Mouse (Mus musculus) liver, embryonic 14.5 days (tissue): ENCODE data around the gene Elmo1. TPM values are rescaled to one million over a fixed set of nuclear protein-coding genes. Genes with fewer than 3 reads are reported as not detected.

Source experiments
- ATAC-seq: fragments of 200-750 bp; cut with Nextera tagmentation; 2 replicates; pipeline ENCODE4 v1.8.0; 2017; ENCODE audit warnings: moderate number of reproducible peaks, mild to moderate bottlenecking, moderate library complexity; ENCODE audit not compliant: insufficient read depth
- DNase-seq, 3 experiments: peaks; one replicate each; pipeline ENCODE4 v3.0.0-alpha.2; 2012 to 2013; ENCODE audit warnings: low read depth in 3 of 3, low spot score in 3 of 3
- H3K27ac ChIP-seq: fragments of 300-500 bp; sonication (generic); 2 replicates; pipeline ENCODE4 v1.5.1; 2014; ENCODE audit warnings: moderate library complexity, mild to moderate bottlenecking, control low read depth, inconsistent platforms
- H3K27me3 ChIP-seq: fragments of 300-500 bp; sonication (generic); 2 replicates; pipeline ENCODE4 v1.6.1; 2014; ENCODE audit warnings: mild to moderate bottlenecking, low read length, moderate library complexity; ENCODE audit not compliant: control insufficient read depth, insufficient read depth
- H3K36me3 ChIP-seq: fragments of 300-500 bp; sonication (generic); replicated peaks from 2 replicates; pipeline ENCODE4 v1.6.1; 2014; ENCODE audit warnings: low read depth; ENCODE audit not compliant: control insufficient read depth, insufficient read depth
- H3K4me1 ChIP-seq, 2 experiments: fragments of 200-500 bp in 1 of 2; fragments of 300-500 bp in 1 of 2; sonication (generic) in 1 of 2; replicated peaks; 2 replicates each; pipeline ENCODE4 v1.6.1; 2012 to 2014; ENCODE audit warnings: antibody characterized with exemption in 1 of 2, inconsistent platforms in 1 of 2, low read length in 1 of 2; ENCODE audit not compliant: control insufficient read depth in 2 of 2, insufficient read depth in 2 of 2
- H3K4me2 ChIP-seq: fragments of 300-500 bp; sonication (generic); 2 replicates; pipeline ENCODE4 v1.6.1; 2014; ENCODE audit warnings: low read depth, mild to moderate bottlenecking, control low read depth, moderate library complexity
- H3K4me3 ChIP-seq, 2 experiments: fragments of 200-500 bp in 1 of 2; fragments of 300-500 bp in 1 of 2; sonication (generic) in 1 of 2; 2 replicates each; pipeline ENCODE4 v1.5.1; 2012 to 2014; ENCODE audit warnings: low read depth in 2 of 2, low read length in 2 of 2, mild to moderate bottlenecking in 2 of 2, control low read depth in 1 of 2, inconsistent platforms in 1 of 2, moderate library complexity in 1 of 2; ENCODE audit not compliant: insufficient read depth in 1 of 2
- H3K9ac ChIP-seq: fragments of 300-500 bp; sonication (generic); replicated peaks from 2 replicates; pipeline ENCODE4 v1.6.1; 2014; ENCODE audit warnings: mild to moderate bottlenecking, control low read depth, moderate library complexity
- H3K9me3 ChIP-seq: fragments of 300-500 bp; sonication (generic); 2 replicates; pipeline ENCODE4 v1.6.1; 2016; ENCODE audit warnings: low read length, mixed read lengths; ENCODE audit not compliant: control insufficient read depth
- CTCF ChIP-seq: IDR thresholded peaks from 2 replicates; pipeline ENCODE4 v1.5.1; 2016; ENCODE audit warnings: antibody characterized with exemption, low read depth, control low read depth
- EP300 ChIP-seq: IDR thresholded peaks from 2 replicates; pipeline ENCODE4 v1.6.1; 2016; ENCODE audit warnings: antibody characterized with exemption, low read depth
- WGBS: fragments of 180-500 bp; shearing (Covaris S2); extraction: QIAGEN DNeasy Blood & Tissue Kit; methylation state at CpG from one replicate; pipeline ENCODE4 v1.1.7; 2014; ENCODE audit not compliant: insufficient replicate concordance; 5-methylcytosine and 5-hydroxymethylcytosine counted together
- polyA plus RNA-seq, 2 experiments: library from polyadenylated mRNA; depleted of rRNA in 1 of 2; stranded (reverse) in 1 of 2; unstranded in 1 of 2; fragments of >200 nt; fragmentation: Nextera tagmentation in 1 of 2; extraction: Ambion mirVana in 1 of 2; gene quantifications; 2 replicates each; pipeline versions ENCODE4 v1.2.1 to v1.2.3; 2012 to 2014

Gene Elmo1
- polyA plus RNA-seq, 2 experiments = 3.0 to 3.9 TPM

GRCm38 (mm10) chr13:20046406-20046805 is 44.0 kb upstream of the Elmo1 start:
- TF ChIP-seq CTCF = no peak
- TF ChIP-seq EP300 = no peak

GRCm38 (mm10) chr13:20047926-20048836 is 42.2 kb upstream of the Elmo1 start:
- TF ChIP-seq CTCF = no peak
- no peak for TF ChIP-seq EP300
- Histone ChIP-seq H3K9ac (no peak overlapping the region), H3K4me1 (no peaks in the 10 kb centered on the region), H3K36me3 (no peaks in the 10 kb centered on the region), H3K4me2 (no peak overlapping the region), H3K27ac (no peak overlapping the region), H3K4me3 (no peak overlapping the region), H3K27me3 (no peaks in the 10 kb centered on the region), H3K9me3 (no peaks in the 10 kb centered on the region)
- no peak for DNase-seq
- WGBS = 57% methylated on average over 14 of the region's 14 CpGs
- no peak for ATAC-seq

More at GRCm38 (mm10) chr13:20046406-20046805, 44.0 kb upstream of the Elmo1 start:
- ATAC-seq (no peak), DNase-seq (no peak)
- no peak overlapping the region for H3K27ac ChIP-seq
- 64% methylated on average over 4 of the region's 4 CpGs for WGBS
- no peaks in the 10 kb centered on the region for H3K9me3 ChIP-seq
- no peaks in the 10 kb centered on the region for H3K36me3 ChIP-seq
- H3K4me2 ChIP-seq = no peak overlapping the region
- no peak overlapping the region for H3K9ac ChIP-seq
- no peaks in the 10 kb centered on the region for H3K27me3 ChIP-seq
- no peaks in the 10 kb centered on the region for H3K4me1 ChIP-seq
- no peak overlapping the region for H3K4me3 ChIP-seq

GRCm38 (mm10) chr13:20048837-20049160 is 41.6 kb upstream of the Elmo1 start:
- no peaks in the 10 kb centered on the region for H3K4me1 ChIP-seq
- WGBS = 49% methylated on average over 2 of the region's 2 CpGs
- no peak for TF ChIP-seq CTCF
- H3K27ac ChIP-seq = no peak overlapping the region
- no peak for ATAC-seq
- H3K4me2 ChIP-seq = no peak overlapping the region
- no peak for DNase-seq
- no peak overlapping the region for H3K9ac ChIP-seq
- H3K9me3 ChIP-seq = no peaks in the 10 kb centered on the region
- no peaks in the 10 kb centered on the region for H3K27me3 ChIP-seq
- H3K4me3 ChIP-seq = no peak overlapping the region
- no peaks in the 10 kb centered on the region for H3K36me3 ChIP-seq

GRCm38 (mm10) chr13:20049654-20050053 is 40.7 kb upstream of the Elmo1 start:
- Histone ChIP-seq H3K4me1 (no peaks in the 10 kb centered on the region), H3K27me3 (no peaks in the 10 kb centered on the region), H3K36me3 (no peaks in the 10 kb centered on the region), H3K4me2 (no peak overlapping the region), H3K9ac (no peak overlapping the region), H3K4me3 (no peak overlapping the region), H3K9me3 (no peaks in the 10 kb centered on the region), H3K27ac (no peak overlapping the region)
- 13% methylated on average over 8 of the region's 8 CpGs for WGBS
- no peak for ATAC-seq
- TF ChIP-seq CTCF = no peak
- no peak for TF ChIP-seq EP300
- no peak for DNase-seq

- H3K4me3 ChIP-seq = no peak overlapping the region
- WGBS = 74% methylated on average over 10 of the region's 10 CpGs
- ATAC-seq = no peak
- no peak overlapping the region for H3K9ac ChIP-seq
- H3K36me3 ChIP-seq = no peaks in the 10 kb centered on the region
- H3K9me3 ChIP-seq = no peaks in the 10 kb centered on the region
- TF ChIP-seq CTCF (no peak), EP300 (no peak)
- H3K27ac ChIP-seq = no peak overlapping the region
- H3K27me3 ChIP-seq = no peaks in the 10 kb centered on the region
- no peak overlapping the region for H3K4me2 ChIP-seq
- no peaks in the 10 kb centered on the region for H3K4me1 ChIP-seq
- no peak for DNase-seq
These were observed 40.2 kb upstream of the Elmo1 start for GRCm38 (mm10) chr13:20050149-20050548.
